Mouse (Mus musculus) retina, embryonic 14.5 days (tissue): ENCODE results near the gene Mthfd1.
"Not testable (repeated sequence)": the region's sequence is repeated elsewhere in the genome, so short reads cannot be mapped to it uniquely, and the experiment has no call there.

Source experiments
- DNase-seq: peaks from one replicate; pipeline ENCODE4 v3.0.0-alpha.2; 2015; ENCODE audit warnings: low spot score

The Mthfd1 gene

DNA sequence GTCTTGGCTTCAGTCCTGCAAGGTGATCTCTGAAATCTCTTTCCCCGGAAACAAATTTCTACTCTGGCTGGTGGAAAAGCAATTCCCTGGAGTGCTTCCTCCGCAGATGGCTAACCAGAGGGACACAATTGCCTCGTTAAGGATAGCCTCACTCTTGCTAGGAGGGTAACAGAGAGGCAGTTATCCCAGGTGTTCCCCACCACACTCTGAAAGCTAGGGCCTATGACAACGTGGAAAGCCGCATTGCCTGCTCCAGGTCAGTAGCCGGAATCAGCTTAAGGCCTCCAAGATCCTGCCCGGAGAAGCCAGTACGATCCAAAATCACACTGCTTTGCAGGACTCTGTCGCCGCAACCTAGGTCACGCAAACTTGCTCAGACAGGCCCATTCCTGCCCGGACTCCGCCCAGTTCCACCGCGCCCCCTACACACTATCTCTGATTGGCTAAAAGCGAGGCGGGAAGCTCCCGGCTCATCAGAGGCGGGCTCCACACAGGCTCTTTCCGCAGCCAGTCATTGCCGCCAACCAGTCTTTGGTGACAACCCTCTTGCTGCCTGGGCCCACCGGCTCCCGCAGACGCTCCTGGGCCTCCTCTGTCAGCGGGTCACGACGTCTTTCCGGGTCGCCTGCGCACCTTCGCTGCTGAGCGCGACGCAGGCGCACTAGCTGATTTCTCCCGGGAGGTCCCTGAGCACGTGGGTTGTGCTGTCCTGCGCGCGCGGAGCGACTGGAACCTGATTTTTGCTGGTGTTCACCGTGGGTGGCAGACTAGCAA, at the start of gene Mthfd1:
TSS of gene Mthfd1 (plus strand) at position 574 of the 774 bp plus-strand sequence.
- DNase-seq = peak; percentile 94

DNA sequence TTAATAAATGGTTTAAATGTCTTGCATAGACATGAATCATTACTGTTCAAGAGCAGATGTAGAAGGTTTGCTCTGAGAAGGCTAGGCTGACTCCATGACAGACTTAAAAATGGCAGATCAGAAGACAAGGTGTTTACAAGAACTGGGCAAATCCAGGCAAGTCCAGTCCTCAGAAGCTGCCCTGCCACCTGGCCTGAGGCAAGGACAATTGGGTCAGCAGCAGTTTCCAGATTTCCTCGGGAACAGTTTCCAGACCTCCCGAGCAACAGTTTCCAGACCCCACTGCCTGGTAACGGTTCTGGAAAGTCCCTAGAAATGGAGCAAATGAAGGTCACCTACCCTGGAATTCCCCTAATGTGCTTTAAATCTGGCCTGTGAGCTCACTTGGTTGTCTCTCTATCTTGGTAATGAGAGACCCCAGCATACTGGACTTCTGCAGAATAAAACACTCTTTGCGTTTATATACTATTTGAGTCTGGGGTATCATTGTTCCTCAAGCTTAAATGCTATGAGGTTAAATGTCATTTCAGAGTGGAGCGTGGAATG, 45.6 kb upstream of the Mthfd1 start:
- no peak for DNase-seq

DNA sequence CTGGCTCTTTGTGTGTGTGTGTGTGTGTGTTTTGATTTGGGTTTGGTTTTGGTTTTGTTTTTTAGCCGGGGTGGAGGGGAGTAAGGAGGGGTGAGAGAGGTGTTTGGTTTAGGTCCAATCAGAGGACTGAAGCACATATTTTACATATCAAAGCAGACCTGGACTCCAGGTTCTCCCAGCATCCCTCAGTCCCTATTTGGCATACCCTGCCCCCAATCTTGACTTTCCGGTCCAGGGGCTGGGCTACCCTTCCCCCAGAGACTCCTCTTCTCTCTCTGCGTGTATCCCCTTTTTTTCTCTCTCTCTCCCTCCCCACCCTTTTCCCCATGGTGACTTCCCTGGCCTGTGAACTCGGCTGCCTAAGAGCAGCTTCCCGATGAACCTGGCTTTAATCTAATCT, 40.0 kb upstream of the Mthfd1 start:
- no peak for DNase-seq

GRCm38 (mm10) chr12:76216716-76217115, 38.4 kb upstream of the Mthfd1 start:
- DNase-seq = no peak

GRCm38 (mm10) chr12:76222104-76222503, 33.0 kb upstream of the Mthfd1 start:
- not testable (repeated sequence) for DNase-seq

DNA sequence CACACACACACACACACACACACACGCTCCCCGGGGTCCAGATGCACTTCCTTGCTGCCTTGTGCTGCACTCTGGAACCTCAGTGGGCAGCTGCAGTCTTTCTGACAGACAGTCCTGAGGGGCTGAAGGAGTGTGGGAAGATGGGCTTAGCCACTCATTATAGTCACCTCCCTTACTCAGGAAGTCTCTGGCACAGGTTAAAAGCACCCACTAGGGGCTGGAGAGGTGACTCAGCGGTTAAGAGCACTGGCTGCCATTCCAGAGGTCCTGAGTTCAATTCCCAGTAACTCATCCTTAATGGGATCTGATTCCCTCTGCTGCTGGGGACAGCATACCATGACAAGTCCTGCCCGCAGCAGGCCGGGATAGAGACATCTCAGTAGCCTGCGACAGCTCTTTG, 24.5 kb upstream of the Mthfd1 start:
- DNase-seq = no peak

DNA sequence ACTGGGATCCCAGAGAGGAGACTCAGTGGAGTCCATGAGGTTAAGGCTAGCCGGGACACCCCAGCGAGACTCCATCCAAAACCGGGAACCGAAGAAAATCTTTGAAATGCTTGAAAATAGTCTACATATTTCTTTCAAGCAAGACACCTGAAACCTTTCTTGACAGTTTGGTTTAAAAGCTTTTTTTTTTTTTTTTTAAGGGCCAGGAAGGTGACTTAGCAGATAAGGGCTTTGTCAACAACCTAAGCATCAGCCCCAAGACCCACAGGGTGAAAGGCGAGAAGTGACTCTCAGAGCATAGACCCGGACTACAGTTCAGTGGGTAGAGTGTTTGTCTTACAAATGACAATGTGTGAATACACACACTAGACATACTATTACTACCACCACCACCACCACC, 19.8 kb upstream of the Mthfd1 start:
- no peak for DNase-seq

- DNase-seq = no peak
These were observed 15.8 kb upstream of the Mthfd1 start for GRCm38 (mm10) chr12:76239145-76239838.

GRCm38 (mm10) chr12:76239839-76240571, 15.1 kb upstream of the Mthfd1 start:
- DNase-seq = no peak

DNA sequence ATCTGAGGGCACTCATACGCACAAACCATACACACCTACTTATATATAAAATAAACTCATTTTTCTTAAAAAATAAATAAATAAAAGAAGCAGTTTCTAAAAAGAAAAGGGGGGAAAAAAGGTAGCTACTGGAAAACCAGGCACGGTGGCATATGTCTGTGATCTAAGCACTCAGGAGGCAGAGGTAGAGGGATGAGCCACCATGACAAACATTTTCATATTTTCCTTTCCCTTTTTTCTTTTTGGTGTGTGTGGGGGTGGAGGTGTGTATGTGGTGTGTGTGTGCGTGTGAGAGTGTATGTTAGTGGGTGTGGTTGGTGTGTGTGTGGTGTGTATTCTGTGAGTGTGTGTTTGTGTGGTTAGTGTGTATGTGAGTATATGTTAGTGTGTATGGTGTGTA, 14.4 kb upstream of the Mthfd1 start:
- DNase-seq = no peak

DNA sequence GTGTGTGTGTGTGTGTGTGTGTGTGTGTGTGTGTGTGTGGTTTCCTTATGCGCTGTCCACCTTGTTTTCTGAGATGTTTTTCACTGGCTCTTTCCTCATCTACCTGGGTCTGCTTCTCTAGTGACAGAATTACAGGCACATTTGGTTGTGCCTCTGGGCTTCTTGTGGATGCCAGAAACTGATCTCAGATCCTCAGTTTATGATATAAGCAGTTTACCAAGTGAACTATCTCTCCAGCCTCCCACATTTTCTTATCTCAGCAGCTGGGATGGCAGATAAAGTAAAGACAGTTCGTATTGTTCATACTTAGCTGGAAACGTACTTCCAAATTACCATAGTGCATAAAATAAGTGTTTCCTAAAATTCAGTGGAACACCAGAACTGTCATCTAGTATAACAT, 14.0 kb upstream of the Mthfd1 start:
- DNase-seq = no peak

DNA sequence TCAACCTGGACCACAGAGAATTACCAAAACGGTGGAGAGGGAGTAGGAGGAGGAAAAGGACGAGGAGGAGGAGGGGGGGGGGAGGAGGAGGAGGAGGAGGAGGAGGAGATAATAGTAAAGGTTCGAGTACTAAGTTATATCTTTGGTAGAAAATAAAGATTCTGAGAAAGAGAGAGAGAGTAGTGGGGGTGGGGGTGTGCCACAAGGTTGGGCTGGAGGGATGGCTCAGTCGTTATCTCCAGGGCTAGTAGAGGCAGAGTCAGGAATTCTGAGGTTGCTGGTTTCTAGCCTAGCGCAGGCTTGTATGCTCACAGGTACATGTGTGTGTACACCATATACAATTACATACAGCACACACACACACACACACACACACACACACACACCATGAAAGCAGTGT, 13.3 kb upstream of the Mthfd1 start:
- DNase-seq = no peak

DNA sequence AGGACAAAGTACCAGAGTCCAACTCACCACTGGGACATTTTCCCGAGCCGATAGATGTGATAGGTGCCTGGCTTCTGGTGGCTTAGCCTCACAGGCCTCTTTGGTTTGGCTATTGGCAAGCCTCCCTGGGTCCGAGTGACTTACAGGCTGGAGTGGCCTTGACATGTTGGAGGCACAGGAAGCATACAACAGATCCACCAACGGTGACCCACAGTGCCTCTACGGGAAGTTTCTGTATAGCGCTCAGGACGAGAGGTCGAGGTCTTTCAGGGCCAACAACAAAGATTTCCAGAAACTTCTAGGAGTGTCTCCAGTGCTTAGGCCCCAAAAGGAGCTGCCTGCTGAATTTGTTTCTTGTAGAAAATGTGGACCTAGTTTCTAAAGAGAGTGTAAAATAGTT, 10.1 kb upstream of the Mthfd1 start:
- DNase-seq = no peak

DNA sequence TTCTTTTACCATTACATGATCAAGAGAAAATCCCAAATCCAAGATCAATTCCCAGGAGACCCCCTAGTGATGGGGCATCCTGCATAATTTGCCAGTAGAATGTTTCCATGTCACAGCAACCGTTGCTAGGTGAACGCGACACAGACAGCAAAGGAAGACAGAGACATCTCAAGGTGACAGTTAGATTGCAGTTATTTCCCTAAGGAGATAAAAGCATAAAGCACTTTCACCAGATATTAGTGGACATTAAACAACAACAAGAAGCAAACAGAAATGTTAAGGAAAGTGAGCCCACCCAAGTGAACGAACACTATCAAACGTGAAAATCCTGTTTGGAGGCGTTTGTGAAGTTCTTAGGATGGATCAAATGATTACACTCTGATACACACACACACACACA, 8.5 kb upstream of the Mthfd1 start, which contains the start of gene Tex21:
TSS of gene Tex21 (minus strand) at position 101 of the 400 bp plus-strand sequence.
- DNase-seq = no peak

GRCm38 (mm10) chr12:76253090-76253489, 2.0 kb upstream of the Mthfd1 start:
- DNase-seq = no peak

DNA sequence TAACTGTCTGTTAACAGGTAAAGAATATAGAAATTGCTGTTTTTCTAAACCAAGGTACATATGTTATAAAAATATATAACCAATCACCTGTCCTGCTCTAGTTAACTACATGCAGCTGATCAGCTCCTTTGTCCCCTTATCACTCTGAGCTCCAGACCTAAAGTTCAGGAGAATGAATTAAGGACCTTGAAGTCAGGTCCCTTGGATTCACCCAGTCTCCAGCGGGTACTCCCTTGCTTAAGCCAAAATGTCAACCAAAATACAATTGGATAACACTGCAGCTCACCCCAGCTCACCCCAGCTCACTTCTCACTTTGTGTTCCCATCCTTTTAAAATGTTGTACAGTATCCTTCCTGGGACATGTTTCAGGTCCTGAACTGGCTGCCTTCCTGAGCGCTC, 1.5 kb upstream of the Mthfd1 start:
- DNase-seq = no peak

DNA sequence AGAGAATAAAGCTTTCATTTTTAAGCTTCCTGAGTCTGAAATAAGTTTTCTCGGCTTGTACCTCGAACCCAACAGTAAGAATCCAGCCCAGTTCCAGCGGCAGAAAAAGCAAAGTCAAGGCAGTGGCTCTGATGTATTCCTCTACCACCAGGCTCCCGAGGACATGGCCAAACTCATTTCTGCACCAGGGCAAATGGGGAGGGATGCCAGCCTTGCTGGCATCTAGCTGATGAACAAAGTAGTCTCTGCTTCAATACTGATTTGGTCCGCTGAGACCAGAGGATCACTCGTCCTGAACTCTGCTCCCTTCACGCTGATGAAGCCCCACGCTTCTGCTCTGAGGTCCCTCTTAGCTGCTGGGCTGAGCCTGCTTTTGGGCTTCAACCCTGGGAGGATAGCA, 1.1 kb upstream of the Mthfd1 start:
- DNase-seq = no peak

DNA sequence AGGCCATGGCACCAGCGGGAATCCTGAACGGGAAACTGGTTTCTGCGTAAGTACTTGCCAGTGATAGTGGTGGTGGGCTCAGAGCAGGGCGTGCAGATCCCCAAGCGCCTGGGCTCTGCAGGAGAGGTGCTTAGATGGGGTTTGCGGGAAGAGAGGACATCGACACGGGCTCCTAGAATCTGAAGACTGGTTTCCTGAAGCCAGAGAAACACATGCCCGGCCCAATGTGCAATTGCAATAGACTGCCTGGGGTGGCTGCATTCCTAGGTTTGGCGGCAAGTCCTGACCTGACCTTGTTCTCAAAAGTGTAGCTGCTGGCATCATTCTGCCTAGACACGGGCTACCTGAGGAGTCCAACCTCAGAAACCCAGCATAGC, 389 bp downstream of the Mthfd1 start:
- no peak for DNase-seq

- peak; percentile 40 for DNase-seq
These were observed 1.2 kb downstream of the Mthfd1 start for GRCm38 (mm10) chr12:76256114-76256843.

- no peak for DNase-seq
These were observed 5.6 kb downstream of the Mthfd1 start for GRCm38 (mm10) chr12:76260673-76261072.

- no peak for DNase-seq
These were observed 6.5 kb downstream of the Mthfd1 start for GRCm38 (mm10) chr12:76261556-76261955.

- DNase-seq = no peak
These were observed 7.8 kb downstream of the Mthfd1 start for GRCm38 (mm10) chr12:76262918-76263317.
